ENCODE assay signal across 8 mouse cellular contexts in the genomic region with DNA sequence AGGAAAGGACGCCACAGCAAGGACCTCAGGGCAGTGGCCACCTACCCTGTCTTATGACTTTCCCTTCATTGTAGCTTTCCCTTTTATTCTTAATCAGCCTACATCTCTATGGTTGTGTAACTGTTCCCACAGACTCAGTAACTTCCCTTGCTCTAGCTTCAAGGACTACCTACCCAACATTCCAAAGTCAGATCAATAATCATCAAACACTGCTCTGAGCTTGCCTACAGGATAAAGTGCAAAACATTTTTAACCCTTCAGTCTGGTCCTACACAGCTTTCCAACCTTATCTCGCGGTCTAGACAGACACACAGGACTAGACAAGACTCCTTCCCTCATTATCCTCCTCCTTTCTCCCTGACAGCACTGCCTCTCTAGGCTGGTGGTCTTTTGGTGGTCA. TPM values are rescaled to one million over a fixed set of nuclear protein-coding genes. Genes with fewer than 3 reads are reported as not detected.
A peak's percentile ranks its signal among the peaks of the same experiment; 100 is the strongest.
DNase-seq lines count a peak whose midpoint lies in the region; ATAC-seq and TF ChIP-seq lines count a peak whose summit lies in the region.

No protein-coding gene starts in this region.

- peak overlapping the region; percentile 64 for H3K4me2 ChIP-seq in kidney, postnatal 0 days (ENCODE audit: low read length)
- peak overlapping the region; percentile 82 for H3K4me2 ChIP-seq in hindbrain, postnatal 0 days (ENCODE audit: low read depth, low read length)
- H3K4me2 ChIP-seq in midbrain, postnatal 0 days (ENCODE audit: low read depth, low read length, poor library complexity, severe bottlenecking), result peak overlapping the region; percentile 82

- H3K4me3 ChIP-seq in kidney, postnatal 0 days (replicated peaks; ENCODE audit: low read depth, low read length), result peak overlapping the region; percentile 88
- peak overlapping the region; percentile 86 for H3K4me3 ChIP-seq in embryonic facial prominence, embryonic 10.5 days
- peak overlapping the region; percentile 93 for H3K4me3 ChIP-seq in hindbrain, postnatal 0 days (ENCODE audit: low read length)
- peak overlapping the region; percentile 96 for H3K4me3 ChIP-seq in midbrain, postnatal 0 days (ENCODE audit: low read depth, low read length)

- DNase-seq in kidney, postnatal 0 days (ENCODE audit: low spot score), result peak; percentile 10
- no peak for DNase-seq in kidney, postnatal 14 days
- DNase-seq in embryonic facial prominence, embryonic 10.5 days (ENCODE audit: low spot score), result peak; percentile 32
- DNase-seq in hindbrain, postnatal 0 days (ENCODE audit: low spot score), result no peak
- no peak for DNase-seq in midbrain, postnatal 0 days (ENCODE audit: low spot score)
- no peak for DNase-seq in left cerebral cortex, adult 18-20 months (ENCODE audit: low spot score in 2 of 2)
- no peak for DNase-seq in cerebellum, postnatal 14 days
- no peak for DNase-seq in layer of hippocampus, adult 9-11 months

- H3K9ac ChIP-seq in kidney, postnatal 0 days (ENCODE audit: low read depth, low read length), result peak overlapping the region; percentile 61
- H3K9ac ChIP-seq in hindbrain, postnatal 0 days (replicated peaks; ENCODE audit: low read length), result peak overlapping the region; percentile 97
- 0 out of 2 replicates have a peak overlapping the region, but pooled peaks have one; percentile 91 for H3K9ac ChIP-seq in midbrain, postnatal 0 days (replicated peaks; ENCODE audit: low read length, poor library complexity, severe bottlenecking)

- no peaks in the 10 kb centered on the region for H3K36me3 ChIP-seq in kidney, postnatal 0 days (ENCODE audit: insufficient read depth, low read length)
- H3K36me3 ChIP-seq in embryonic facial prominence, embryonic 10.5 days (replicated peaks), result no peaks in the 10 kb centered on the region
- H3K36me3 ChIP-seq in hindbrain, postnatal 0 days (ENCODE audit: insufficient read depth, low read length), result no peaks in the 10 kb centered on the region
- no peaks in the 10 kb centered on the region for H3K36me3 ChIP-seq in midbrain, postnatal 0 days (ENCODE audit: insufficient read depth, low read length)

- peak overlapping the region; percentile 78 for H3K27ac ChIP-seq in kidney, postnatal 0 days
- peak overlapping the region; percentile 94 for H3K27ac ChIP-seq in embryonic facial prominence, embryonic 10.5 days (replicated peaks)
- H3K27ac ChIP-seq in hindbrain, postnatal 0 days, result peak overlapping the region; percentile 93
- H3K27ac ChIP-seq in midbrain, postnatal 0 days (ENCODE audit: low read depth, low read length), result peak overlapping the region; percentile 67

- 0% methylated on average over 3 of the region's 3 CpGs for WGBS in kidney, postnatal 0 days
- 2% methylated on average over 3 of the region's 3 CpGs for WGBS in embryonic facial prominence, embryonic 10.5 days
- WGBS in hindbrain, postnatal 0 days, result 1% methylated on average over 3 of the region's 3 CpGs
- 3% methylated on average over 3 of the region's 3 CpGs for WGBS in midbrain, postnatal 0 days

- no peaks in the 10 kb centered on the region for H3K9me3 ChIP-seq in kidney, postnatal 0 days (replicated peaks; ENCODE audit: low read length)
- H3K9me3 ChIP-seq in embryonic facial prominence, embryonic 10.5 days, result no peaks in the 10 kb centered on the region
- H3K9me3 ChIP-seq in hindbrain, postnatal 0 days (ENCODE audit: low read length), result no peaks in the 10 kb centered on the region
- no peaks in the 10 kb centered on the region for H3K9me3 ChIP-seq in midbrain, postnatal 0 days (ENCODE audit: low read length)

- H3K4me1 ChIP-seq in kidney, postnatal 0 days (replicated peaks; ENCODE audit: insufficient read depth, low read length), result peaks cover 15% of the 10 kb centered on the region
- peaks cover 38% of the 10 kb centered on the region for H3K4me1 ChIP-seq in embryonic facial prominence, embryonic 10.5 days
- H3K4me1 ChIP-seq in hindbrain, postnatal 0 days (ENCODE audit: insufficient read depth, low read length), result peaks cover 6% of the 10 kb centered on the region; the same call in 1 of the 2 replicates
- H3K4me1 ChIP-seq in midbrain, postnatal 0 days (ENCODE audit: insufficient read depth, low read length), result no peaks in the 10 kb centered on the region

- no peaks in the 10 kb centered on the region for H3K27me3 ChIP-seq in kidney, postnatal 0 days (ENCODE audit: insufficient read depth, low read length)
- no peaks in the 10 kb centered on the region for H3K27me3 ChIP-seq in embryonic facial prominence, embryonic 10.5 days (replicated peaks; ENCODE audit: low read depth, poor library complexity, severe bottlenecking)
- no peaks in the 10 kb centered on the region for H3K27me3 ChIP-seq in hindbrain, postnatal 0 days (ENCODE audit: insufficient read depth, low read length)
- peaks cover 3% of the 10 kb centered on the region; the same call in 1 of the 2 replicates for H3K27me3 ChIP-seq in midbrain, postnatal 0 days (ENCODE audit: insufficient read depth, low read length)

- no peak for ATAC-seq in kidney, postnatal 0 days (replicated peaks; ENCODE audit: low FRiP score, low read depth)
- ATAC-seq in hindbrain, postnatal 0 days, result peak; percentile 16; the same call in 1 of the 2 replicates
- no peak for ATAC-seq in midbrain, postnatal 0 days (ENCODE audit: low FRiP score)

- no peak for TF ChIP-seq CTCF in kidney, postnatal 0 days (IDR thresholded peaks at IDR 0.05; ENCODE audit: low read depth)
- no peak for TF ChIP-seq CTCF in hindbrain, postnatal 0 days (IDR thresholded peaks at IDR 0.05; ENCODE audit: low read depth)
- TF ChIP-seq CTCF in midbrain, postnatal 0 days (IDR thresholded peaks at IDR 0.05), result no peak

RNA-seq across cellular contexts. Expression of a gene that starts 0.7 kb away (rescaled TPM):
- 31.6 and 34.9 TPM in 2 replicates for polyA plus RNA-seq in kidney, postnatal 0 days (2015; fragmentation: Nextera tagmentation; extraction: Ambion mirVana)
- polyA plus RNA-seq in embryonic facial prominence, embryonic 10.5 days (2016; fragmentation: Nextera tagmentation; extraction: Ambion mirVana), result 35.2 and 36.1 TPM in 2 replicates
- 24.7 and 28.4 TPM in 2 replicates for total RNA-seq in hindbrain, postnatal 0 days (2014; rRNA removed)
- polyA plus RNA-seq in hindbrain, postnatal 0 days (2015; fragmentation: Nextera tagmentation; extraction: Ambion mirVana), result 32.4 and 36.2 TPM in 2 replicates
- total RNA-seq in midbrain, postnatal 0 days (2014; rRNA removed), result 33.7 and 34.3 TPM in 2 replicates
- polyA plus RNA-seq in midbrain, postnatal 0 days (2015; fragmentation: Nextera tagmentation; extraction: Ambion mirVana), result 28.9 and 29.9 TPM in 2 replicates
- total RNA-seq in left cerebral cortex, adult 18-20 months (2021), result 10 to 100 TPM; 45.1 to 47.7 TPM

Comparison
In these comparisons a context has a peak if more than half of its experiments do, and no peak if none do; other contexts are left out.
1. DNase-seq: peak in kidney, postnatal 0 days (single experiment) and embryonic facial prominence, embryonic 10.5 days (single experiment); none in kidney, postnatal 14 days (single experiment), hindbrain, postnatal 0 days (single experiment), midbrain, postnatal 0 days (single experiment), left cerebral cortex, adult 18-20 months (0 of 2), cerebellum, postnatal 14 days (0 of 2) and layer of hippocampus, adult 9-11 months (single experiment).
2. Peak in every context shown above with its lines, with median percentiles within 50 percentile points of each other: H3K27ac ChIP-seq, H3K4me2 ChIP-seq, H3K4me3 ChIP-seq and H3K9ac ChIP-seq.